Mouse (Mus musculus): ENCODE results near the gene Pgs1.

DNA sequence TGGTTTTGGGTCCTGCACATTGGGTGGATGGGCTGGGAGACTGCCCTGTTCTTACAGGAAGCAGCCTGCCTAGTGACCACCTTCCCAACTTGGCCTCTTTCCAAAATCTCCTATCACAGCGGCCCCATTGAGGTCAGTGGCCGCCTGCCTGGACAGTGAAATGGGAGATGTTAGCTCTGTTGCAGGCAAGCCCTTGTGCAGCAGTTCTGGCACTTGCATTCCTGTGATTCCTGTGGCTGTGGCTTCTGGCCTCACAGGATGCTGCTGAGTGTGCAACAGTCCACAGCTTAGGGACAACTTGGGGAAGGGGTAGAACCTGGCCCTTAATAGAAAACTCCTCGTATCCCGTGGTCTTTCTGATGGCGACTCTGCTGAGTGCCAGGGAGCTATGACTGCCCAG is 17.6 kb downstream of the Pgs1 start:
- TF ChIP-seq POLR2A (IDR thresholded peaks at IDR 0.05; ENCODE audit: low read depth, low read length): no peak
- TF ChIP-seq EP300 (IDR thresholded peaks at IDR 0.05; ENCODE audit: low read length): no peak
- TF ChIP-seq TCF12 (IDR thresholded peaks at IDR 0.05; ENCODE audit: low read depth, low read length): no peak
- no peak for TF ChIP-seq MXI1 (IDR thresholded peaks at IDR 0.05; ENCODE audit: low read depth, low read length)
- TF ChIP-seq POLR2AphosphoS2 (IDR thresholded peaks at IDR 0.05; ENCODE audit: low read depth, low read length): no peak
- TF ChIP-seq E2F4 (IDR thresholded peaks at IDR 0.05; ENCODE audit: insufficient replicate concordance, low read depth, low read length): no peak
- no peak for TF ChIP-seq ZNF384 (IDR thresholded peaks at IDR 0.05; ENCODE audit: low read depth, low read length)
- TF ChIP-seq NELFE (IDR thresholded peaks at IDR 0.05; ENCODE audit: low read depth, low read length): no peak
- no peak for TF ChIP-seq CTCF (conservative IDR thresholded peaks at IDR 0.05 in 1 of 2, IDR thresholded peaks at IDR 0.05 in 1 of 2; ENCODE audit: low read depth in 2 of 2, low read length in 2 of 2)
